Mouse (Mus musculus) v-Abl transformed pro-B cells (cell line): ENCODE results near the gene Fyn.

Experiments used
- in situ Hi-C, 2 experiments: fragments of 400-800 bp; cut with MboI; formaldehyde crosslinking; loops; one replicate each; pipeline ENCODE4 v1.15.1; 2025; ENCODE audit not compliant: unreplicated experiment in 2 of 2

Gene Fyn

GRCm38 (mm10) chr10:39467317-39467716 is 98.7 kb downstream of the Fyn start:
- in situ Hi-C loops = no loop called here

- in situ Hi-C loops = no loop called here
Observed at GRCm38 (mm10) chr10:39467821-39468220, 99.2 kb downstream of the Fyn start.

GRCm38 (mm10) chr10:39468576-39468975 is 99.9 kb downstream of the Fyn start:
- in situ Hi-C loops = no loop called here

- in situ Hi-C loops = no loop called here
Observed at GRCm38 (mm10) chr10:39469341-39469740, 100.7 kb downstream of the Fyn start.

- in situ Hi-C loops = no loop called here
Observed at GRCm38 (mm10) chr10:39470321-39470720, 101.7 kb downstream of the Fyn start.

- in situ Hi-C loops = no loop called here
Observed at GRCm38 (mm10) chr10:39471040-39471713, 102.5 kb downstream of the Fyn start.

GRCm38 (mm10) chr10:39471714-39472531 is 103.3 kb downstream of the Fyn start:
- in situ Hi-C loops = no loop called here

GRCm38 (mm10) chr10:39472923-39473322 is 104.3 kb downstream of the Fyn start:
- in situ Hi-C loops = no loop called here

GRCm38 (mm10) chr10:39479361-39479760 is 110.7 kb downstream of the Fyn start:
- in situ Hi-C loops = no loop called here

- in situ Hi-C loops = loop anchor here in 1 of 2 experiments (10.0 kb wide), 1 partner anchor 110 kb away; no protein-coding TSS in a partner anchor
Observed at GRCm38 (mm10) chr10:39484382-39484826, 115.7 kb downstream of the Fyn start.

- in situ Hi-C loops = loop anchor here in 1 of 2 experiments (5.0 to 10.0 kb wide), 2 partner anchors 63 to 110 kb away; no protein-coding TSS in a partner anchor
Observed at GRCm38 (mm10) chr10:39484892-39485291, 116.2 kb downstream of the Fyn start.

- in situ Hi-C loops = loop anchor here in 1 of 2 experiments (5.0 to 10.0 kb wide), 2 partner anchors 64 to 111 kb away; no protein-coding TSS in a partner anchor
Observed at GRCm38 (mm10) chr10:39485939-39486338, 117.3 kb downstream of the Fyn start.

GRCm38 (mm10) chr10:39486501-39487450 is 118.1 kb downstream of the Fyn start:
- in situ Hi-C loops = loop anchor here in 1 of 2 experiments (5.0 to 10.0 kb wide), 2 partner anchors 64 to 112 kb away; no protein-coding TSS in a partner anchor

GRCm38 (mm10) chr10:39487740-39488415 is 119.2 kb downstream of the Fyn start:
- in situ Hi-C loops = loop anchor here in 1 of 2 experiments (5.0 to 10.0 kb wide), 2 partner anchors 66 to 113 kb away; no protein-coding TSS in a partner anchor

GRCm38 (mm10) chr10:39488542-39488941 is 119.9 kb downstream of the Fyn start:
- in situ Hi-C loops = loop anchor here in 1 of 2 experiments (5.0 to 10.0 kb wide), 2 partner anchors 66 to 114 kb away; no protein-coding TSS in a partner anchor

- in situ Hi-C loops = loop anchor here in 1 of 2 experiments (5.0 to 10.0 kb wide), 2 partner anchors 67 to 114 kb away; no protein-coding TSS in a partner anchor
Observed at GRCm38 (mm10) chr10:39488956-39489355, 120.3 kb downstream of the Fyn start.

- in situ Hi-C loops = no loop called here
Observed at GRCm38 (mm10) chr10:39490349-39491121, 121.9 kb downstream of the Fyn start.

- in situ Hi-C loops = no loop called here
Observed at GRCm38 (mm10) chr10:39492146-39492545, 123.5 kb downstream of the Fyn start.

- in situ Hi-C loops = no loop called here
Observed at GRCm38 (mm10) chr10:39493007-39493406, 124.4 kb downstream of the Fyn start.
